Mouse (Mus musculus): ENCODE results near the gene Cacnb1. TPM values are rescaled to one million over a fixed set of nuclear protein-coding genes. Genes with fewer than 3 reads are reported as not detected.
A peak's percentile ranks its signal among the peaks of the same experiment; 100 is the strongest.

Gene Cacnb1
- total and polyA plus RNA-seq, 3 experiments, result 0.36 to 0.55 TPM; not detected in 1

DNA sequence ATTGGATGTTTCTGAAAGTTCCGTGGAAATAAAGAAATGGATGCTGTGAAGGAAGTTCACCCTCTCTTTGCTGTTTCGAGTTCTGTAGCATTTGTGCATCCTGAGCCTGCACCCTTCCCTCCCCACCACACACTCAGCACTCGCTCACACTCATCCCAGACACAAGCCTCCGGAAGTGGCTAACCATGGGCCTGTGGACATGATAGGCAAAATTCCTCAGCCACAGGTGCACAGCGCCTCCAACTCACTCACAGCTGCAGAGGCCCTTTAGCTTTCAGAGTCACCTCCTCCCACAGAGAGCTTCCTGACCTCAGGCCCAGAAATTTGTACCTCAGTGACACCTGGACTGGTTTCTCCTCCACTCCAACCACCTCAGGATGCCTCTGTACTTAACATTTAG lies 45.0 kb downstream of the Cacnb1 start:
- dilution Hi-C loops (cut with MboI; ENCODE audit: extremely low pct_ligation_motif_present, extremely low pct_unique_long_range_greater_than_20kb, low sequenced_read_pairs) (no loop called here), in situ Hi-C loops (cut with MboI; ENCODE audit: low pct_ligation_motif_present, low pct_unique_long_range_greater_than_20kb, low sequenced_read_pairs) (no loop called here)
- Histone ChIP-seq H3K4me3 (replicated peaks in 1 of 3; ENCODE audit: low read depth in 2 of 3, low read length in 2 of 3, poor library complexity in 1 of 3) (no peak overlapping the region), H3K4me1 (ENCODE audit: control insufficient read depth in 1 of 2, insufficient read depth in 2 of 2) (peaks cover 12 to 31% of the 10 kb centered on the region in 2 experiments), H3K79me2 (replicated peaks; ENCODE audit: control insufficient read depth, extremely low read depth, insufficient read depth, poor library complexity, severe bottlenecking) (no peaks in the 10 kb centered on the region), H3K4me2 (ENCODE audit: insufficient read depth, low read depth, poor library complexity, severe bottlenecking) (no peak overlapping the region), H3K9me3 (replicated peaks; ENCODE audit: low read length) (no peaks in the 10 kb centered on the region), H3K27ac (ENCODE audit: insufficient read depth, low read depth) (no peak overlapping the region), H3K9ac (ENCODE audit: insufficient read depth, low read depth) (no peak overlapping the region), H3K36me3 (replicated peaks in 1 of 2; ENCODE audit: control insufficient read depth in 1 of 2, insufficient read depth in 1 of 2, low read length in 1 of 2) (no peaks in the 10 kb centered on the region), H3K27me3 (replicated peaks) (peaks cover 3% of the 10 kb centered on the region)
- peak; percentile 81 for DNase-seq (ENCODE audit: extremely low read depth)
- TF ChIP-seq EP300 (IDR thresholded peaks at IDR 0.05; ENCODE audit: low read length) (peak; percentile 81), CTCF (conservative IDR thresholded peaks at IDR 0.05 in 1 of 2, IDR thresholded peaks at IDR 0.05 in 1 of 2; ENCODE audit: low read depth in 2 of 2, low read length in 2 of 2) (no peak; a peak in 1 of 4 replicates), POLR2A (IDR thresholded peaks at IDR 0.05; ENCODE audit: low read depth, low read length) (no peak), TCF12 (IDR thresholded peaks at IDR 0.05; ENCODE audit: low read depth, low read length) (peak; percentile 96), MAZ (IDR thresholded peaks at IDR 0.05; ENCODE audit: low read depth, low read length) (peak; percentile 37; the same call in 1 of the 2 replicates), HCFC1 (IDR thresholded peaks at IDR 0.05; ENCODE audit: low read depth, low read length) (no peak), RCOR1 (conservative IDR thresholded peaks at IDR 0.05; ENCODE audit: low read depth, low read length) (0 out of 2 replicates have a peak, but pooled peaks have one; percentile 57), MEF2A (IDR thresholded peaks at IDR 0.05; ENCODE audit: borderline replicate concordance, low read depth, low read length) (peak; percentile 69; the same call in 1 of the 2 replicates), ZNF384 (IDR thresholded peaks at IDR 0.05; ENCODE audit: low read depth, low read length) (no peak), ELF1 (IDR thresholded peaks at IDR 0.05; ENCODE audit: low read depth, low read length) (peak; percentile 37; the same call in 1 of the 2 replicates), MAX (IDR thresholded peaks at IDR 0.05; ENCODE audit: low read length) (no peak; the same call in 1 of the 2 replicates), ETS1 (conservative IDR thresholded peaks at IDR 0.05; ENCODE audit: low read depth, low read length) (peak; percentile 72), MAFK (IDR thresholded peaks at IDR 0.05; ENCODE audit: insufficient replicate concordance, low read length) (peak; percentile 47; the same call in 1 of the 2 replicates), IRF4 (IDR thresholded peaks at IDR 0.05; ENCODE audit: low read depth, low read length) (peak; percentile 75), CHD2 (IDR thresholded peaks at IDR 0.05; ENCODE audit: low read length) (peak; percentile 44; the same call in 1 of the 2 replicates), BHLHE40 (IDR thresholded peaks at IDR 0.05; ENCODE audit: low read depth, low read length) (peak; percentile 81), TBP (conservative IDR thresholded peaks at IDR 0.05; ENCODE audit: low read depth, low read length) (no peak)

DNA sequence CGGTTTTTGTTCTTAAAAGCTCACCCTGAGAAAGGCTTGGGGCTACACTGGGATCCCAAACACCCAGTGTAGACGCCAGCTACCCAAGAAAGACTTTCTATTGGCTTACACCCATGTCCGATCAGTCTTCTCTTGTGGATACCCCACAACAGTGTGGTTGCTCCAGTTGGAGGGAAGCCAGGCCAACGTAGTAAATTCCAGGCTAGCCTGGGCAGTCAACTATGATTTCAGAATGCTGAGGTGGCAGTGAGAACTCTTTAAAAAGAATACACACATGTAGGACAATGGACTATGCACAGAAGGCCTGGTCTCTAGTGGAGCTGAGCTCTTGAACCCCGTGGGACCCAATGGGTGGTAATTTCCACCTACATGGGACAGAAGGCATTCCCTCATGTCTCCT lies 48.1 kb downstream of the Cacnb1 start:
- no peak overlapping the region for H3K27ac ChIP-seq (ENCODE audit: insufficient read depth, low read depth)
- no peak overlapping the region for H3K4me3 ChIP-seq (replicated peaks in 1 of 3; ENCODE audit: low read depth in 2 of 3, low read length in 2 of 3, poor library complexity in 1 of 3)
- peaks cover 12 to 30% of the 10 kb centered on the region in 2 experiments for H3K4me1 ChIP-seq (ENCODE audit: control insufficient read depth in 1 of 2, insufficient read depth in 2 of 2)
- peaks cover 3% of the 10 kb centered on the region for H3K9me3 ChIP-seq (replicated peaks; ENCODE audit: low read length)
- no peak overlapping the region for H3K4me2 ChIP-seq (ENCODE audit: insufficient read depth, low read depth, poor library complexity, severe bottlenecking)
- dilution Hi-C loops (cut with MboI; ENCODE audit: extremely low pct_ligation_motif_present, extremely low pct_unique_long_range_greater_than_20kb, low sequenced_read_pairs), result no loop called here
- DNase-seq (ENCODE audit: extremely low read depth), result no peak
- H3K79me2 ChIP-seq (replicated peaks; ENCODE audit: control insufficient read depth, extremely low read depth, insufficient read depth, poor library complexity, severe bottlenecking), result no peaks in the 10 kb centered on the region
- H3K27me3 ChIP-seq (replicated peaks), result peaks cover 9% of the 10 kb centered on the region
- H3K9ac ChIP-seq (ENCODE audit: insufficient read depth, low read depth), result no peak overlapping the region
- in situ Hi-C loops (cut with MboI; ENCODE audit: low pct_ligation_motif_present, low pct_unique_long_range_greater_than_20kb, low sequenced_read_pairs), result loop anchor here (5.0 kb wide), 1 partner anchor 37 kb away; no protein-coding TSS in a partner anchor
- TF ChIP-seq E2F4 (IDR thresholded peaks at IDR 0.05; ENCODE audit: insufficient replicate concordance, low read depth, low read length), result no peak
- no peak for TF ChIP-seq MAX (IDR thresholded peaks at IDR 0.05; ENCODE audit: low read length)
- no peaks in the 10 kb centered on the region for H3K36me3 ChIP-seq (replicated peaks in 1 of 2; ENCODE audit: control insufficient read depth in 1 of 2, insufficient read depth in 1 of 2, low read length in 1 of 2)
